Mouse (Mus musculus) Muller cell, postnatal 12 days (primary cell): ENCODE results near the gene Olfr456.
"Not testable (repeated sequence)": the region's sequence is repeated elsewhere in the genome, so short reads cannot be mapped to it uniquely, and the experiment has no call there.

Source experiments
- DNase-seq: peaks from one replicate; pipeline ENCODE4 v3.0.0-alpha.2; 2015; ENCODE audit errors: inconsistent ontology term

Gene Olfr456

GRCm38 (mm10) chr6:42487114-42487513, at the start of gene Olfr456:
TSS of gene Olfr456 (minus strand) at chr6:42487214.
- DNase-seq = no peak

GRCm38 (mm10) chr6:42513461-42513860, 26.4 kb upstream of the Olfr456 start:
- peak; percentile 60 for DNase-seq

- DNase-seq = peak; percentile 93
Observed at GRCm38 (mm10) chr6:42509311-42509710, 22.3 kb upstream of the Olfr456 start.

GRCm38 (mm10) chr6:42503478-42503877, 16.5 kb upstream of the Olfr456 start:
- no peak for DNase-seq

GRCm38 (mm10) chr6:42489731-42490130, 2.7 kb upstream of the Olfr456 start:
- DNase-seq = peak; percentile 71

- no peak for DNase-seq
Observed at GRCm38 (mm10) chr6:42484633-42485032, 2.4 kb downstream of the Olfr456 start.

GRCm38 (mm10) chr6:42476235-42476634, 10.8 kb downstream of the Olfr456 start, which contains the start of gene Olfr457:
TSS of gene Olfr457 (minus strand) at chr6:42476335.
- DNase-seq = no peak

- not testable (repeated sequence) for DNase-seq
Observed at GRCm38 (mm10) chr6:42471298-42471697, 15.7 kb downstream of the Olfr456 start.

- no peak for DNase-seq
Observed at GRCm38 (mm10) chr6:42470542-42470941, 16.5 kb downstream of the Olfr456 start.

GRCm38 (mm10) chr6:42465096-42465495, 21.9 kb downstream of the Olfr456 start, which contains the start of gene Olfr458:
TSS of gene Olfr458 (minus strand) at chr6:42465196.
- no peak for DNase-seq

GRCm38 (mm10) chr6:42447381-42447780, 39.6 kb downstream of the Olfr456 start:
- DNase-seq = no peak

- DNase-seq = peak; percentile 71
Observed at GRCm38 (mm10) chr6:42444491-42444890, 42.5 kb downstream of the Olfr456 start.

GRCm38 (mm10) chr6:42441395-42441794, 45.6 kb downstream of the Olfr456 start:
- no peak for DNase-seq
